Mouse (Mus musculus) hindbrain, embryonic 14.5 days (tissue): ENCODE results near the gene Tspan9. TPM values are rescaled to one million over a fixed set of nuclear protein-coding genes. Genes with fewer than 3 reads are reported as not detected.

Source experiments
- ATAC-seq: fragments of 200-750 bp; cut with Nextera tagmentation; 2 replicates; pipeline ENCODE4 v1.8.0; 2017; ENCODE audit warnings: moderate number of reproducible peaks, mild to moderate bottlenecking, moderate TSS enrichment, moderate library complexity; ENCODE audit not compliant: low FRiP score
- DNase-seq: peaks from one replicate; pipeline ENCODE4 v3.0.0-alpha.2; 2015; ENCODE audit warnings: low spot score
- H3K27ac ChIP-seq: fragments of 300-500 bp; sonication (generic); 2 replicates; pipeline ENCODE4 v1.5.1; 2014; ENCODE audit warnings: mild to moderate bottlenecking, moderate library complexity
- H3K27me3 ChIP-seq: fragments of 300-500 bp; sonication (generic); 2 replicates; pipeline ENCODE4 v1.6.1; 2014; ENCODE audit warnings: mild to moderate bottlenecking, low read length, mixed read lengths; ENCODE audit not compliant: control insufficient read depth, insufficient read depth
- H3K36me3 ChIP-seq: fragments of 300-500 bp; sonication (generic); replicated peaks from 2 replicates; pipeline ENCODE4 v1.6.1; 2014; ENCODE audit not compliant: control insufficient read depth, insufficient read depth
- H3K4me1 ChIP-seq: fragments of 300-500 bp; sonication (generic); replicated peaks from 2 replicates; pipeline ENCODE4 v1.6.1; 2014; ENCODE audit warnings: antibody characterized with exemption, low read length, mixed read lengths; ENCODE audit not compliant: control insufficient read depth, insufficient read depth
- H3K4me2 ChIP-seq: fragments of 300-500 bp; sonication (generic); replicated peaks from 2 replicates; pipeline ENCODE4 v1.6.1; 2014; ENCODE audit warnings: mild to moderate bottlenecking, moderate library complexity
- H3K4me3 ChIP-seq: fragments of 300-500 bp; sonication (generic); replicated peaks from 2 replicates; pipeline ENCODE4 v1.5.1; 2014; ENCODE audit warnings: mild to moderate bottlenecking, low read length
- H3K9ac ChIP-seq: fragments of 300-500 bp; sonication (generic); 2 replicates; pipeline ENCODE4 v1.6.1; 2014
- H3K9me3 ChIP-seq: fragments of 300-500 bp; sonication (generic); 2 replicates; pipeline ENCODE4 v1.6.1; 2016; ENCODE audit warnings: low read length; ENCODE audit not compliant: control insufficient read depth
- WGBS: fragments of 180-500 bp; shearing (Covaris S2); extraction: QIAGEN DNeasy Blood & Tissue Kit; methylation state at CpG from one replicate; pipeline ENCODE4 v1.1.7; 2014; 5-methylcytosine and 5-hydroxymethylcytosine counted together
- microRNA-seq: library from miRNA; unstranded; fragments of <30 nt; microRNA quantifications from one replicate; pipeline ENCODE4, GENCODE M21; 2016
- polyA plus RNA-seq: library from polyadenylated mRNA; unstranded; fragments of >200 nt; fragmentation: Nextera tagmentation; extraction: Ambion mirVana; gene quantifications from 2 replicates; pipeline ENCODE4 v1.2.1, GENCODE M21; 2014

The Tspan9 gene
- polyA plus RNA-seq, 1 experiment from 2014 or later = 43.4 TPM

- Histone ChIP-seq H3K27ac (no peak overlapping the region), H3K27me3 (no peaks in the 10 kb centered on the region), H3K36me3 (no peaks in the 10 kb centered on the region), H3K4me2 (no peak overlapping the region), H3K9me3 (peaks cover 4% of the 10 kb centered on the region; the same call in 1 of the 2 replicates), H3K4me1 (no peaks in the 10 kb centered on the region), H3K9ac (no peak overlapping the region), H3K4me3 (no peak overlapping the region)
- ATAC-seq = no peak
- DNase-seq = no peak
- WGBS = 88% methylated on average over 6 of the region's 6 CpGs
Observed at GRCm38 (mm10) chr6:127919491-127919890, 223.9 kb downstream of the Tspan9 start.

GRCm38 (mm10) chr6:127917712-127918111 is 225.7 kb downstream of the Tspan9 start:
- ATAC-seq = no peak
- Histone ChIP-seq H3K9me3 (peaks cover 4% of the 10 kb centered on the region; the same call in 1 of the 2 replicates), H3K27me3 (no peaks in the 10 kb centered on the region), H3K4me3 (no peak overlapping the region), H3K27ac (no peak overlapping the region), H3K4me1 (no peaks in the 10 kb centered on the region), H3K9ac (no peak overlapping the region), H3K4me2 (no peak overlapping the region), H3K36me3 (no peaks in the 10 kb centered on the region)
- 73% methylated on average over 4 of the region's 4 CpGs for WGBS
- DNase-seq = no peak

- H3K4me3 ChIP-seq = no peak overlapping the region
- no peak overlapping the region for H3K9ac ChIP-seq
- 50% methylated on average over 3 of the region's 3 CpGs for WGBS
- ATAC-seq (no peak), DNase-seq (no peak)
- no peak overlapping the region for H3K4me2 ChIP-seq
- no peak overlapping the region for H3K27ac ChIP-seq
- peaks cover 4% of the 10 kb centered on the region; the same call in 1 of the 2 replicates for H3K9me3 ChIP-seq
- no peaks in the 10 kb centered on the region for H3K36me3 ChIP-seq
- H3K27me3 ChIP-seq = no peaks in the 10 kb centered on the region
- H3K4me1 ChIP-seq = no peaks in the 10 kb centered on the region
Observed at GRCm38 (mm10) chr6:127916993-127917392, 226.4 kb downstream of the Tspan9 start.

GRCm38 (mm10) chr6:127912938-127913337 is 230.5 kb downstream of the Tspan9 start:
- H3K9ac ChIP-seq = no peak overlapping the region
- no peak overlapping the region for H3K4me2 ChIP-seq
- no peaks in the 10 kb centered on the region for H3K36me3 ChIP-seq
- ATAC-seq (no peak), DNase-seq (no peak)
- no peak overlapping the region for H3K4me3 ChIP-seq
- no peaks in the 10 kb centered on the region for H3K4me1 ChIP-seq
- 95% methylated on average over 3 of the region's 3 CpGs for WGBS
- H3K9me3 ChIP-seq = peaks cover 4% of the 10 kb centered on the region; the same call in 1 of the 2 replicates
- no peak overlapping the region for H3K27ac ChIP-seq
- no peaks in the 10 kb centered on the region for H3K27me3 ChIP-seq

GRCm38 (mm10) chr6:127911687-127912086 is 231.7 kb downstream of the Tspan9 start:
- H3K4me2 ChIP-seq = no peak overlapping the region
- no peak overlapping the region for H3K27ac ChIP-seq
- peaks cover 4% of the 10 kb centered on the region; the same call in 1 of the 2 replicates for H3K9me3 ChIP-seq
- H3K9ac ChIP-seq = no peak overlapping the region
- H3K4me3 ChIP-seq = no peak overlapping the region
- H3K36me3 ChIP-seq = no peaks in the 10 kb centered on the region
- WGBS = 70% methylated on average over 4 of the region's 4 CpGs
- DNase-seq (no peak), ATAC-seq (no peak)
- H3K27me3 ChIP-seq = no peaks in the 10 kb centered on the region
- no peaks in the 10 kb centered on the region for H3K4me1 ChIP-seq

Small RNA genes lying within 50 kb of the gene (microRNA-seq; reads per million reads assigned to microRNA genes)
- not detected for gene Gm26338

Other genes starting within 250 kb of the Tspan9 start
- 0.27 and 0.32 TPM in 2 replicates for gene Tead4, start 157.2 kb upstream of the Tspan9 start, polyA plus RNA-seq
- gene Tulp3, start 212.3 kb upstream of the Tspan9 start, polyA plus RNA-seq = 14.3 and 20.0 TPM in 2 replicates
- gene Rhno1, start 219.3 kb upstream of the Tspan9 start, polyA plus RNA-seq = 76.6 and 78.4 TPM in 2 replicates
- gene Foxm1, start 219.4 kb upstream of the Tspan9 start, polyA plus RNA-seq = 6.7 and 7.7 TPM in 2 replicates
- gene Tex52, start 231.9 kb upstream of the Tspan9 start, polyA plus RNA-seq = 0.34 and 0.58 TPM in 2 replicates
- not detected in 2 replicates for gene Gm44596, start 231.9 kb upstream of the Tspan9 start, polyA plus RNA-seq